Mouse (Mus musculus): Measurements from ENCODE around the gene Ano10. TPM values are rescaled to one million over a fixed set of nuclear protein-coding genes. Genes with fewer than 3 reads are reported as not detected.

The Ano10 gene
- polyA plus RNA-seq (2012; rRNA removed): 24.8 and 80.3 TPM in 2 replicates

- TF ChIP-seq POLR2A (IDR thresholded peaks at IDR 0.05; ENCODE audit: low read depth, low read length): peak; percentile 80
- 0 out of 2 replicates have a peak, but pooled peaks have one; percentile 2 for TF ChIP-seq CTCF (IDR thresholded peaks at IDR 0.05; ENCODE audit: extremely low read depth, insufficient read length, insufficient replicate concordance, low read depth, low read length)
- H3K27ac ChIP-seq (ENCODE audit: insufficient read depth, low read depth, low read length): peak within 1 kb of the TSS; percentile 44
- H3K27me3 ChIP-seq (ENCODE audit: control insufficient read depth, insufficient read depth, low read length): no peaks in the 10 kb centered on the region
- no peaks in the 10 kb centered on the region; the same call in 1 of the 2 replicates for H3K4me1 ChIP-seq (ENCODE audit: control insufficient read depth, insufficient read depth, insufficient read length, low read length)
- peak within 1 kb of the TSS; percentile 90 for H3K4me3 ChIP-seq (ENCODE audit: low read depth, low read length)
- no peaks in the 10 kb centered on the region for H3K36me3 ChIP-seq (ENCODE audit: control insufficient read depth, insufficient read depth, low read length)
- under 1% methylated on average over 51 of the region's 51 CpGs for WGBS
Measured at GRCm38 (mm10) chr9:122294242-122294881, at the start of gene Ano10. TSS of gene Ano10 (minus strand) at chr9:122294423.

GRCm38 (mm10) chr9:122343399-122343798 is 49.2 kb upstream of the Ano10 start:
- Histone ChIP-seq H3K4me1 (ENCODE audit: control insufficient read depth, insufficient read depth, insufficient read length, low read length) (no peaks in the 10 kb centered on the region), H3K27me3 (ENCODE audit: control insufficient read depth, insufficient read depth, low read length) (no peaks in the 10 kb centered on the region), H3K4me3 (ENCODE audit: low read depth, low read length) (no peak overlapping the region), H3K27ac (ENCODE audit: insufficient read depth, low read depth, low read length) (no peak overlapping the region), H3K36me3 (ENCODE audit: control insufficient read depth, insufficient read depth, low read length) (no peaks in the 10 kb centered on the region)
- TF ChIP-seq POLR2A (IDR thresholded peaks at IDR 0.05; ENCODE audit: low read depth, low read length): no peak
- TF ChIP-seq CTCF (IDR thresholded peaks at IDR 0.05; ENCODE audit: extremely low read depth, insufficient read length, insufficient replicate concordance, low read depth, low read length): no peak
- WGBS: 77% methylated on average over 7 of the region's 7 CpGs

- H3K27me3 ChIP-seq (ENCODE audit: control insufficient read depth, insufficient read depth, low read length): no peaks in the 10 kb centered on the region
- 42% methylated on average over 5 of the region's 5 CpGs for WGBS
- peaks cover 4% of the 10 kb centered on the region for H3K4me1 ChIP-seq (ENCODE audit: control insufficient read depth, insufficient read depth, insufficient read length, low read length)
- no peak overlapping the region for H3K4me3 ChIP-seq (ENCODE audit: low read depth, low read length)
- no peaks in the 10 kb centered on the region for H3K36me3 ChIP-seq (ENCODE audit: control insufficient read depth, insufficient read depth, low read length)
- TF ChIP-seq POLR2A (IDR thresholded peaks at IDR 0.05; ENCODE audit: low read depth, low read length): no peak
- no peak for TF ChIP-seq CTCF (IDR thresholded peaks at IDR 0.05; ENCODE audit: extremely low read depth, insufficient read length, insufficient replicate concordance, low read depth, low read length)
- no peak overlapping the region for H3K27ac ChIP-seq (ENCODE audit: insufficient read depth, low read depth, low read length)
Measured at GRCm38 (mm10) chr9:122339972-122340371, 45.7 kb upstream of the Ano10 start.

- Histone ChIP-seq H3K36me3 (ENCODE audit: control insufficient read depth, insufficient read depth, low read length) (no peaks in the 10 kb centered on the region), H3K4me3 (ENCODE audit: low read depth, low read length) (no peak overlapping the region), H3K27ac (ENCODE audit: insufficient read depth, low read depth, low read length) (no peak overlapping the region), H3K27me3 (ENCODE audit: control insufficient read depth, insufficient read depth, low read length) (no peaks in the 10 kb centered on the region), H3K4me1 (ENCODE audit: control insufficient read depth, insufficient read depth, insufficient read length, low read length) (peaks cover 4% of the 10 kb centered on the region)
- WGBS: 19% methylated on average over 8 of the region's 8 CpGs
- no peak for TF ChIP-seq POLR2A (IDR thresholded peaks at IDR 0.05; ENCODE audit: low read depth, low read length)
- TF ChIP-seq CTCF (IDR thresholded peaks at IDR 0.05; ENCODE audit: extremely low read depth, insufficient read length, insufficient replicate concordance, low read depth, low read length): no peak
Measured at GRCm38 (mm10) chr9:122337510-122337931, 43.3 kb upstream of the Ano10 start.

- peaks cover 4% of the 10 kb centered on the region for H3K4me1 ChIP-seq (ENCODE audit: control insufficient read depth, insufficient read depth, insufficient read length, low read length)
- no peaks in the 10 kb centered on the region for H3K36me3 ChIP-seq (ENCODE audit: control insufficient read depth, insufficient read depth, low read length)
- no peaks in the 10 kb centered on the region for H3K27me3 ChIP-seq (ENCODE audit: control insufficient read depth, insufficient read depth, low read length)
- WGBS: 41% methylated on average over 2 of the region's 2 CpGs
- no peak overlapping the region for H3K27ac ChIP-seq (ENCODE audit: insufficient read depth, low read depth, low read length)
- no peak overlapping the region for H3K4me3 ChIP-seq (ENCODE audit: low read depth, low read length)
- TF ChIP-seq CTCF (IDR thresholded peaks at IDR 0.05; ENCODE audit: extremely low read depth, insufficient read length, insufficient replicate concordance, low read depth, low read length) (no peak), POLR2A (IDR thresholded peaks at IDR 0.05; ENCODE audit: low read depth, low read length) (no peak)
Measured at GRCm38 (mm10) chr9:122336677-122337076, 42.5 kb upstream of the Ano10 start.

- TF ChIP-seq CTCF (IDR thresholded peaks at IDR 0.05; ENCODE audit: extremely low read depth, insufficient read length, insufficient replicate concordance, low read depth, low read length): no peak
- TF ChIP-seq POLR2A (IDR thresholded peaks at IDR 0.05; ENCODE audit: low read depth, low read length): no peak
- WGBS: 36% methylated on average over 3 of the region's 3 CpGs
- H3K36me3 ChIP-seq (ENCODE audit: control insufficient read depth, insufficient read depth, low read length): no peaks in the 10 kb centered on the region
- H3K4me1 ChIP-seq (ENCODE audit: control insufficient read depth, insufficient read depth, insufficient read length, low read length): no peaks in the 10 kb centered on the region
- no peaks in the 10 kb centered on the region for H3K27me3 ChIP-seq (ENCODE audit: control insufficient read depth, insufficient read depth, low read length)
- no peak overlapping the region for H3K27ac ChIP-seq (ENCODE audit: insufficient read depth, low read depth, low read length)
- no peak overlapping the region for H3K4me3 ChIP-seq (ENCODE audit: low read depth, low read length)
Measured at GRCm38 (mm10) chr9:122328199-122328598, 34.0 kb upstream of the Ano10 start.

GRCm38 (mm10) chr9:122325996-122326395 is 31.8 kb upstream of the Ano10 start:
- no peak overlapping the region for H3K27ac ChIP-seq (ENCODE audit: insufficient read depth, low read depth, low read length)
- 93% methylated on average over 1 of the region's 1 CpGs for WGBS
- no peak overlapping the region for H3K4me3 ChIP-seq (ENCODE audit: low read depth, low read length)
- no peak for TF ChIP-seq POLR2A (IDR thresholded peaks at IDR 0.05; ENCODE audit: low read depth, low read length)
- no peak for TF ChIP-seq CTCF (IDR thresholded peaks at IDR 0.05; ENCODE audit: extremely low read depth, insufficient read length, insufficient replicate concordance, low read depth, low read length)
- no peaks in the 10 kb centered on the region for H3K36me3 ChIP-seq (ENCODE audit: control insufficient read depth, insufficient read depth, low read length)
- no peaks in the 10 kb centered on the region for H3K4me1 ChIP-seq (ENCODE audit: control insufficient read depth, insufficient read depth, insufficient read length, low read length)
- H3K27me3 ChIP-seq (ENCODE audit: control insufficient read depth, insufficient read depth, low read length): no peaks in the 10 kb centered on the region

Data from small intestine, adult 2 months (tissue).